ENCODE assay signal across 9 mouse cellular contexts in the genomic region with DNA sequence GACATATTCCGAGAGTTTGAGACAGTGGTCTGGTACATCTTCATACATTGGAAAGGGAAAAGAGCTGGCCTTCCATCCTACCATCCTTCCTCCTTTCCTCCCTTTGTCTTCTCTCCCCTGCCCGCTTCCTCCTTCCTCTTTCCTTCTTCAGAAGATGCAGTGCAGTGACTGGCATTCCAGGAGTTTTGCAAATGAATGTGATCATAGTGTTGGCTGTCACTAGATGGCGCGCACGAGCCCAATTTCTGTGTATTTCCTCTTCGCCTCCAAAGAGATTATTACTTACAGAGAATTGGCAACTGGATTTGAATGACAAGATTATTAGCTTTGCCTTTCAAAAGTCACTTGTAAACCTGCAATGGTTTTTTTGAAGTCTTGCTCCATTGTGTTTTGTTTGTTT. TPM values are rescaled to one million over a fixed set of nuclear protein-coding genes. Genes with fewer than 3 reads are reported as not detected.
DNase-seq lines count a peak whose midpoint lies in the region; ATAC-seq lines count a peak whose summit lies in the region.
"Had no signal": no experiment of that assay in that cellular context is flagged by ENCODE, and none has a peak within 500 bp of the region (broad histone marks: within the 10 kb centered on the region; RNA-seq: fewer than 3 reads in every experiment).

No protein-coding gene starts in this region.

- H3K4me2 ChIP-seq in neural tube, embryonic 11.5 days (ENCODE audit: low read depth) = no peak overlapping the region
- H3K4me2 ChIP-seq: heart, embryonic 13.5 days had no signal

- no peaks in the 10 kb centered on the region for H3K36me3 ChIP-seq in embryonic facial prominence, embryonic 10.5 days (replicated peaks)
- no peaks in the 10 kb centered on the region for H3K36me3 ChIP-seq in limb, embryonic 10.5 days
- H3K36me3 ChIP-seq in neural tube, embryonic 11.5 days (ENCODE audit: control insufficient read depth, insufficient read depth, low read length) = no peaks in the 10 kb centered on the region
- H3K36me3 ChIP-seq: heart, embryonic 13.5 days had no signal

- intact Hi-C loops in heart, postnatal 14 days (cut with DNase I) = loop anchor here (5.0 kb wide), 1 partner anchor 201 kb away; no protein-coding TSS in a partner anchor

- ATAC-seq in neural tube, embryonic 11.5 days (ENCODE audit: insufficient read depth, low FRiP score, low TSS enrichment) = no peak

- no peak overlapping the region for H3K4me3 ChIP-seq in embryonic facial prominence, embryonic 10.5 days
- no peak overlapping the region for H3K4me3 ChIP-seq in limb, embryonic 10.5 days
- no peak overlapping the region for H3K4me3 ChIP-seq in neural tube, embryonic 11.5 days (ENCODE audit: low read depth, low read length)
- H3K4me3 ChIP-seq: heart, embryonic 13.5 days had no signal

- H3K27ac ChIP-seq in embryonic facial prominence, embryonic 10.5 days (replicated peaks) = no peak overlapping the region
- no peak overlapping the region for H3K27ac ChIP-seq in limb, embryonic 10.5 days
- H3K27ac ChIP-seq in neural tube, embryonic 11.5 days (ENCODE audit: low read depth, low read length) = no peak overlapping the region
- H3K27ac ChIP-seq: heart, embryonic 13.5 days had no signal

- no peaks in the 10 kb centered on the region for H3K9me3 ChIP-seq in embryonic facial prominence, embryonic 10.5 days
- no peaks in the 10 kb centered on the region for H3K9me3 ChIP-seq in limb, embryonic 10.5 days (replicated peaks)
- H3K9me3 ChIP-seq in neural tube, embryonic 11.5 days (ENCODE audit: control insufficient read depth, low read length) = no peaks in the 10 kb centered on the region
- H3K9me3 ChIP-seq: heart, embryonic 13.5 days had no signal

- DNase-seq in ovary, postnatal 14 days (ENCODE audit: low spot score) = peak; percentile 58
- DNase-seq in ovary, adult 18-20 months (ENCODE audit: low spot score) = no peak
- peak; percentile 76 for DNase-seq in adrenal gland, postnatal 14 days
- DNase-seq in embryonic facial prominence, embryonic 10.5 days (ENCODE audit: low spot score) = peak; percentile 81
- peak; percentile 78 to 84 for DNase-seq in heart, postnatal 14 days
- peak; percentile 83 for DNase-seq in limb, embryonic 10.5 days (ENCODE audit: low spot score)
- peak; percentile 76 for DNase-seq in neural tube, embryonic 11.5 days (ENCODE audit: low spot score)
- peak; percentile 76 for DNase-seq in urinary bladder, postnatal 25 days (ENCODE audit: low spot score)

- no peak overlapping the region for H3K9ac ChIP-seq in neural tube, embryonic 11.5 days (ENCODE audit: low read length)
- H3K9ac ChIP-seq: heart, embryonic 13.5 days had no signal

- H3K4me1 ChIP-seq in embryonic facial prominence, embryonic 10.5 days = no peaks in the 10 kb centered on the region
- H3K4me1 ChIP-seq in limb, embryonic 10.5 days = no peaks in the 10 kb centered on the region
- no peaks in the 10 kb centered on the region for H3K4me1 ChIP-seq in neural tube, embryonic 11.5 days (ENCODE audit: control insufficient read depth, insufficient read depth, low read length)

- WGBS in embryonic facial prominence, embryonic 10.5 days = 26% methylated on average over 6 of the region's 6 CpGs
- 28% methylated on average over 6 of the region's 6 CpGs for WGBS in limb, embryonic 10.5 days
- WGBS in neural tube, embryonic 11.5 days = 27% methylated on average over 6 of the region's 6 CpGs

- H3K27me3 ChIP-seq in embryonic facial prominence, embryonic 10.5 days (replicated peaks; ENCODE audit: low read depth, poor library complexity, severe bottlenecking) = no peaks in the 10 kb centered on the region
- H3K27me3 ChIP-seq in limb, embryonic 10.5 days (ENCODE audit: low read depth, poor library complexity, severe bottlenecking) = no peaks in the 10 kb centered on the region
- no peaks in the 10 kb centered on the region for H3K27me3 ChIP-seq in neural tube, embryonic 11.5 days (ENCODE audit: control insufficient read depth, insufficient read depth, low read length)
- H3K27me3 ChIP-seq: heart, embryonic 13.5 days had no signal

RNA-seq across cellular contexts. Expression of gene Sox30, which starts 36.0 kb away (rescaled TPM):
- 0.26 and 0.45 TPM in 2 replicates for total RNA-seq in adrenal gland, postnatal 14 days (2021)
- polyA plus RNA-seq in embryonic facial prominence, embryonic 10.5 days (2016; fragmentation: Nextera tagmentation; extraction: Ambion mirVana) = 0.12 and 0.13 TPM in 2 replicates
- under 1 TPM; 0.14 to 0.24 TPM for total RNA-seq in heart, postnatal 14 days (2021)
- polyA plus RNA-seq in limb, embryonic 10.5 days (2016; fragmentation: Nextera tagmentation; extraction: Ambion mirVana) = 0.11 and 0.16 TPM in 2 replicates
- polyA plus RNA-seq in neural tube, embryonic 11.5 days (2014; fragmentation: Nextera tagmentation; extraction: Ambion mirVana) = 0.09 and 0.26 TPM in 2 replicates

RNA-seq across cellular contexts. Expression of gene Gm12166, which starts 36.1 kb away (rescaled TPM):
- 0.86 and 4.1 TPM in 2 replicates for total RNA-seq in adrenal gland, postnatal 14 days (2021)
- polyA plus RNA-seq in embryonic facial prominence, embryonic 10.5 days (2016; fragmentation: Nextera tagmentation; extraction: Ambion mirVana) = 2.9 and 3.0 TPM in 2 replicates
- total RNA-seq in heart, postnatal 14 days (2021) = 1 to 10 TPM; 2.3 to 3.1 TPM
- polyA plus RNA-seq in limb, embryonic 10.5 days (2016; fragmentation: Nextera tagmentation; extraction: Ambion mirVana) = 2.9 and 4.7 TPM in 2 replicates
- 3.3 TPM in 2 replicates for polyA plus RNA-seq in neural tube, embryonic 11.5 days (2014; fragmentation: Nextera tagmentation; extraction: Ambion mirVana)

RNA-seq across cellular contexts. Expression of gene Adam19, which starts 39.7 kb away (rescaled TPM):
- 10.7 and 13.2 TPM in 2 replicates for total RNA-seq in adrenal gland, postnatal 14 days (2021)
- polyA plus RNA-seq in embryonic facial prominence, embryonic 10.5 days (2016; fragmentation: Nextera tagmentation; extraction: Ambion mirVana) = 11.3 and 13.9 TPM in 2 replicates
- 10 to 100 TPM; 56.8 to 77.7 TPM for total RNA-seq in heart, postnatal 14 days (2021)
- polyA plus RNA-seq in limb, embryonic 10.5 days (2016; fragmentation: Nextera tagmentation; extraction: Ambion mirVana) = 10.8 and 14.4 TPM in 2 replicates
- 17.7 and 20.0 TPM in 2 replicates for polyA plus RNA-seq in neural tube, embryonic 11.5 days (2014; fragmentation: Nextera tagmentation; extraction: Ambion mirVana)
